Mouse (Mus musculus) kidney, postnatal 10 days (tissue): ENCODE results near the gene Cdc42.

Source experiments
- DNase-seq: peaks from one replicate; pipeline ENCODE4 v3.0.0; 2021; ENCODE audit warnings: mixed read lengths

Cdc42 gene

GRCm38 (mm10) chr4:137357517-137358254 lies at the start of gene Cdc42:
TSS of gene Cdc42 (minus strand) at chr4:137357720.
- DNase-seq, result peak; percentile 99

GRCm38 (mm10) chr4:137405571-137405970 lies 48.1 kb upstream of the Cdc42 start:
- no peak for DNase-seq

GRCm38 (mm10) chr4:137396641-137397525 lies 39.4 kb upstream of the Cdc42 start:
- DNase-seq, result peak; percentile 50

- DNase-seq, result peak; percentile 45
Observed at GRCm38 (mm10) chr4:137393378-137394135, 36.0 kb upstream of the Cdc42 start.

GRCm38 (mm10) chr4:137392874-137393273 lies 35.4 kb upstream of the Cdc42 start:
- DNase-seq, result no peak

- DNase-seq, result no peak
Observed at GRCm38 (mm10) chr4:137391287-137391686, 33.8 kb upstream of the Cdc42 start.

GRCm38 (mm10) chr4:137390196-137390595 lies 32.7 kb upstream of the Cdc42 start:
- DNase-seq, result no peak

- DNase-seq, result peak; percentile 47
Observed at GRCm38 (mm10) chr4:137388983-137389382, 31.5 kb upstream of the Cdc42 start.

- peak; percentile 90 for DNase-seq
Observed at GRCm38 (mm10) chr4:137388059-137388794, 30.7 kb upstream of the Cdc42 start.

GRCm38 (mm10) chr4:137387482-137388058 lies 30.1 kb upstream of the Cdc42 start:
- DNase-seq, result no peak

GRCm38 (mm10) chr4:137380702-137381605 lies 23.4 kb upstream of the Cdc42 start:
- DNase-seq, result no peak

- no peak for DNase-seq
Observed at GRCm38 (mm10) chr4:137379713-137380255, 22.3 kb upstream of the Cdc42 start.

GRCm38 (mm10) chr4:137379085-137379484 lies 21.6 kb upstream of the Cdc42 start:
- DNase-seq, result no peak

GRCm38 (mm10) chr4:137377526-137378304 lies 20.2 kb upstream of the Cdc42 start:
- DNase-seq, result no peak

- DNase-seq, result no peak
Observed at GRCm38 (mm10) chr4:137376778-137377177, 19.3 kb upstream of the Cdc42 start.

- no peak for DNase-seq
Observed at GRCm38 (mm10) chr4:137375314-137376278, 18.1 kb upstream of the Cdc42 start.

GRCm38 (mm10) chr4:137373711-137374110 lies 16.2 kb upstream of the Cdc42 start:
- peak; percentile 56 for DNase-seq
